Mouse (Mus musculus): Measurements from ENCODE around the gene Pycr2. TPM values are rescaled to one million over a fixed set of nuclear protein-coding genes. Genes with fewer than 3 reads are reported as not detected.

The Pycr2 gene
- total RNA-seq (2023): 10 to 100 TPM; 16.5 to 17.3 TPM

GRCm38 (mm10) chr1:180904039-180904814 is at the start of gene Pycr2:
Gene Pycr2 (plus strand): TSS chr1:180904293.

DNA sequence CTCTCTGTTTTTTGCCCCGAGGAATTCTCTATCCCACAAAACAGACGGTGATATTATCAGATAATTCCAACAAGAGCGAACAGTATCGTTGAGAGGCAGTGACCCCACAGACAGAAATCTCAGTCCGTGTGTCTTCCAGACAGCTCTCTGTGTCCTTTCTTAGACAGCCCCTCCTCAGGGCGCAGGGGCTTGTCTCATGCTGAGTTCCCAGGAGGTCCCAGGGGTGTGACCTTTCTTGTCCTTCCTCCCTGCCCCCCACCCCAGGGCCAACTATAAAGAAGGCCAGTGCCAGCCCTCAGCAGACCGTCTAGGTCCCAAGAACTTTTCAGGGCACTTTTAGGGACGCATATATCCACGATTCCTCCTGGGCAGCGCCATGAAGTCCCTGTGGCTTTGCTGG is 11.3 kb upstream of the Pycr2 start, which contains the start of gene Lefty2:
Gene Lefty2 (plus strand): TSS at position 301 of the 400 bp plus-strand sequence.

DNA sequence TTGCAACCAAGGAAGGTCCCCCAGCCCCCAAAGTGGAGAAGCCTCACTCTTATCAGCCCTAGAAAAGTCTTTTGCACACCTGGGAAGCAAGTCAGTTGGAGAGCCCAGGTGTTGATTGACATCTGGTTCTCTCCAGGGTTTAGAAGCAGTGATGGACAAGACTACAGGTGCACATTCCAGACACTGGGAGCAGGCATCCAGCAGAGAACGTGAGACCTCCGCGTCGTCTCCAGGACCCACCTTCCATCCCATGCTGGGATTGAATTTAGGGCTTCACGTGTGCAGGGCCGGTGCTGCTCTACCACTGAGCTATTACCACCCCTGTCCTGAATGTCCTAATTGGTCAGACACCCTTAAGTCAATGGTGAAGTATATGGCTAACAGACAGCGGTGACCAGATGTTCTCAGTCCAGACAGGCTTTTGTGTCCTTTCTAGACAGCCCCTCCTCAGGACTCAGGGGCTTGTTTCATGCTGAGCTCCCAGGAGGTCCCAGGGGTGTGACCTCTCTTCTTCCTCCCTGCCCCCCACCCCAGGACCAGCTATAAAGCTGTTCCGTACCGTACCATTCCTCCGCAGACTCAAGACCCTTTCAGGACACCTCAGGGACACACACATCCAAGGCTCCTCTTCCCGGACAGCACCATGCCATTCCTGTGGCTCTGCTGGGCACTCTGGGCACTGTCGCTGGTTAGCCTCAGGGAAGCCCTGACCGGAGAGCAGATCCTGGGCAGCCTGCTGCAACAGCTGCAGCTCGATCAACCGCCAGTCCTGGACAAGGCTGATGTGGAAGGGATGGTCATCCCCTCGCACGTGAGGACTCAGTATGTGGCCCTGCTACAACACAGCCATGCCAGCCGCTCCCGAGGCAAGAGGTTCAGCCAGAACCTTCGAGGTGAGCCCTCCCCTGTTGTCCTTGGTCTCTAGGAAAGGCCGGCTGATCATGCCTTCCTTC is 30.6 kb downstream of the Pycr2 start, which contains the start of gene Lefty1:
Gene Lefty1 (plus strand): TSS at position 556 of the 953 bp plus-strand sequence.

GRCm38 (mm10) chr1:180942166-180943031 is 38.3 kb downstream of the Pycr2 start, which contains the start of gene Tmem63a:
Gene Tmem63a (plus strand): TSS chr1:180942344.

Other genes starting within 250 kb of the Pycr2 start
- gene Mixl1, start 207.3 kb upstream of the Pycr2 start, total RNA-seq (2023): not detected
- 10 to 100 TPM; 29.1 to 31.8 TPM for gene Acbd3, start 178.2 kb upstream of the Pycr2 start, total RNA-seq (2023)
- gene H3f3a, start 90.3 kb upstream of the Pycr2 start, total RNA-seq (2023): 1,000 to 10,000 TPM; 1,595 to 1,745 TPM
- 10 to 100 TPM; 59.2 to 61.2 TPM for gene Sde2, start 53.2 kb upstream of the Pycr2 start, total RNA-seq (2023)
- gene Lefty2, start 11.2 kb upstream of the Pycr2 start, total RNA-seq (2023): not detected
- gene Lefty1, start 30.7 kb downstream of the Pycr2 start, total RNA-seq (2023): under 1 TPM; 0.42 to 0.49 TPM
- 10 to 100 TPM; 66.0 to 69.7 TPM for gene Tmem63a, start 38.1 kb downstream of the Pycr2 start, total RNA-seq (2023)
- 1 to 10 TPM in 1 of 2 experiments, under 1 TPM in 1; 0.84 to 1.7 TPM for gene Ephx1, start 116.6 kb downstream of the Pycr2 start, total RNA-seq (2023)
- gene 9130409I23Rik, start 146.9 kb downstream of the Pycr2 start, total RNA-seq (2023): not detected
- 10 to 100 TPM in 1 of 2 experiments, 1 to 10 TPM in 1; 8.9 to 12.2 TPM for gene Nvl, start 239.9 kb downstream of the Pycr2 start, total RNA-seq (2023)
- gene Cnih4, start 240.4 kb downstream of the Pycr2 start, total RNA-seq (2023): 10 to 100 TPM; 31.0 to 39.6 TPM

All from neutrophil, adult 59 days (primary cell).